Mouse (Mus musculus) megakaryocyte-erythroid progenitor cell, adult 5-6 weeks (primary cell): ENCODE measurements around the gene Enoph1. TPM values are rescaled to one million over a fixed set of nuclear protein-coding genes. Genes with fewer than 3 reads are reported as not detected.
A peak's percentile ranks its signal among the peaks of the same experiment; 100 is the strongest.

Experiments used
- ATAC-seq: replicated peaks from 2 replicates; pipeline ENCODE4 v1.8.0; 2016; ENCODE audit warnings: mild to moderate bottlenecking, inconsistent platforms; ENCODE audit not compliant: severe bottlenecking, poor library complexity, low FRiP score, low TSS enrichment
- total RNA-seq, 2 experiments: library from RNA; stranded (forward) in 1 of 2; stranded (reverse) in 1 of 2; fragments of 200-1000, 215-1000 nt in 1 of 2; fragments of >200 nt in 1 of 2; fragmentation: Nextera tagmentation in 1 of 2; gene quantifications; 2 replicates each; pipeline ENCODE4 v1.2.3; 2014 to 2017

Gene Enoph1
- total RNA-seq, 2 experiments from 2014 or later = 30.1 to 38.1 TPM

GRCm38 (mm10) chr5:100037965-100038713 lies 1.6 kb upstream of the Enoph1 start:
- ATAC-seq = peak; percentile 9; the same call in 1 of the 2 replicates

- ATAC-seq = peak; percentile 55
These were observed 827 bp upstream of the Enoph1 start for GRCm38 (mm10) chr5:100038714-100039601.

- peak; percentile 3 for ATAC-seq
These were observed 548 bp downstream of the Enoph1 start for GRCm38 (mm10) chr5:100040281-100040784.

- ATAC-seq = no peak
These were observed 1.5 kb downstream of the Enoph1 start for GRCm38 (mm10) chr5:100041272-100041671.

GRCm38 (mm10) chr5:100042467-100042866 lies 2.7 kb downstream of the Enoph1 start:
- no peak for ATAC-seq

- ATAC-seq = no peak
These were observed 3.6 kb downstream of the Enoph1 start for GRCm38 (mm10) chr5:100043361-100043760.

- no peak for ATAC-seq
These were observed 4.2 kb downstream of the Enoph1 start for GRCm38 (mm10) chr5:100044030-100044429.

- ATAC-seq = no peak
These were observed 4.8 kb downstream of the Enoph1 start for GRCm38 (mm10) chr5:100044621-100045020.

- no peak for ATAC-seq
These were observed 6.3 kb downstream of the Enoph1 start for GRCm38 (mm10) chr5:100046096-100046495.

GRCm38 (mm10) chr5:100047143-100047640 lies 7.4 kb downstream of the Enoph1 start:
- no peak for ATAC-seq

GRCm38 (mm10) chr5:100047871-100048270 lies 8.1 kb downstream of the Enoph1 start:
- ATAC-seq = no peak

- ATAC-seq = no peak
These were observed 10.1 kb downstream of the Enoph1 start for GRCm38 (mm10) chr5:100049904-100050303.

- no peak for ATAC-seq
These were observed 12.9 kb downstream of the Enoph1 start for GRCm38 (mm10) chr5:100052728-100053127.

GRCm38 (mm10) chr5:100054807-100055547 lies 15.2 kb downstream of the Enoph1 start:
- peak; percentile 91 for ATAC-seq

- ATAC-seq = no peak
These were observed 16.1 kb downstream of the Enoph1 start for GRCm38 (mm10) chr5:100055866-100056369.

GRCm38 (mm10) chr5:100057461-100058209 lies 17.9 kb downstream of the Enoph1 start:
- ATAC-seq = no peak

- ATAC-seq = no peak
These were observed 18.9 kb downstream of the Enoph1 start for GRCm38 (mm10) chr5:100058729-100059128.

- ATAC-seq = no peak
These were observed 19.5 kb downstream of the Enoph1 start for GRCm38 (mm10) chr5:100059326-100059725.

GRCm38 (mm10) chr5:100060876-100061275 lies 21.1 kb downstream of the Enoph1 start:
- ATAC-seq = no peak
